Mouse (Mus musculus): ENCODE measurements around the gene Tmbim7. TPM values are rescaled to one million over a fixed set of nuclear protein-coding genes. Genes with fewer than 3 reads are reported as not detected.
"Not testable (repeated sequence)": the region's sequence is repeated elsewhere in the genome, so short reads cannot be mapped to it uniquely, and the experiment has no call there.

The Tmbim7 gene
- total RNA-seq (2021) = not detected
- long read RNA-seq, experiment 1 = 0 reads
- long read RNA-seq, experiment 2 = 0 reads

- no peak for DNase-seq
These were observed at the start of gene Tmbim7 for GRCm38 (mm10) chr5:3650881-3651280. Tmbim7 (plus strand) TSS chr5:3651181.

GRCm38 (mm10) chr5:3607114-3607513 lies 43.9 kb upstream of the Tmbim7 start:
- no peak for DNase-seq

GRCm38 (mm10) chr5:3609241-3609640 lies 41.7 kb upstream of the Tmbim7 start:
- DNase-seq = no peak

- DNase-seq = not testable (repeated sequence)
These were observed 39.1 kb upstream of the Tmbim7 start for GRCm38 (mm10) chr5:3611835-3612234.

- no peak for DNase-seq
These were observed 30.5 kb upstream of the Tmbim7 start for GRCm38 (mm10) chr5:3620486-3620885.

GRCm38 (mm10) chr5:3630055-3630454 lies 20.9 kb upstream of the Tmbim7 start:
- no peak for DNase-seq

- no peak for DNase-seq
These were observed 19.3 kb upstream of the Tmbim7 start for GRCm38 (mm10) chr5:3631512-3632271.

- no peak for DNase-seq
These were observed 18.7 kb upstream of the Tmbim7 start for GRCm38 (mm10) chr5:3632285-3632684.

GRCm38 (mm10) chr5:3633315-3633714 lies 17.7 kb upstream of the Tmbim7 start:
- DNase-seq = no peak

GRCm38 (mm10) chr5:3633951-3634350 lies 17.0 kb upstream of the Tmbim7 start:
- no peak for DNase-seq

- no peak for DNase-seq
These were observed 15.7 kb upstream of the Tmbim7 start for GRCm38 (mm10) chr5:3635286-3635685.

GRCm38 (mm10) chr5:3644621-3645020 lies 6.4 kb upstream of the Tmbim7 start:
- no peak for DNase-seq

- no peak for DNase-seq
These were observed 5.7 kb upstream of the Tmbim7 start for GRCm38 (mm10) chr5:3645326-3645725.

- no peak for DNase-seq
These were observed 4.4 kb upstream of the Tmbim7 start for GRCm38 (mm10) chr5:3646539-3646938.

GRCm38 (mm10) chr5:3646991-3647707 lies 3.8 kb upstream of the Tmbim7 start:
- DNase-seq = no peak

- peak; percentile 92 for DNase-seq
These were observed 3.3 kb upstream of the Tmbim7 start for GRCm38 (mm10) chr5:3647708-3648121.

- DNase-seq = no peak
These were observed 2.7 kb upstream of the Tmbim7 start for GRCm38 (mm10) chr5:3648206-3648848.

GRCm38 (mm10) chr5:3648849-3649210 lies 2.2 kb upstream of the Tmbim7 start:
- DNase-seq = no peak

GRCm38 (mm10) chr5:3651621-3652020 lies 640 bp downstream of the Tmbim7 start:
- DNase-seq = no peak

GRCm38 (mm10) chr5:3652903-3653575 lies 2.1 kb downstream of the Tmbim7 start:
- not testable (repeated sequence) for DNase-seq

- DNase-seq = no peak
These were observed 2.8 kb downstream of the Tmbim7 start for GRCm38 (mm10) chr5:3653801-3654200.

- no peak for DNase-seq
These were observed 6.1 kb downstream of the Tmbim7 start, which contains the start of gene Gatad1 for GRCm38 (mm10) chr5:3657085-3657484. Gatad1 (minus strand) TSS chr5:3657185.
